Mouse (Mus musculus) spleen, adult 2 months (tissue): ENCODE measurements around the gene Tmem219. TPM values are rescaled to one million over a fixed set of nuclear protein-coding genes. Genes with fewer than 3 reads are reported as not detected.
A peak's percentile ranks its signal among the peaks of the same experiment; 100 is the strongest.

Source experiments
- DNase-seq, 2 experiments: peaks; one replicate each; pipeline versions ENCODE4 v3.0.0 to v3.0.0-alpha.2; 2012 to 2021; ENCODE audit warnings: low spot score in 2 of 2, low read depth in 1 of 2
- H3K27ac ChIP-seq: fragments of 200-500 bp; 2 replicates; pipeline ENCODE4 v1.5.1; 2012; ENCODE audit warnings: low read length, inconsistent platforms; ENCODE audit not compliant: insufficient read depth
- H3K27me3 ChIP-seq: fragments of 200-500 bp; 2 replicates; pipeline ENCODE4 v1.6.1; 2012; ENCODE audit warnings: mild to moderate bottlenecking, moderate library complexity, low read length, inconsistent platforms; ENCODE audit not compliant: control insufficient read depth, insufficient read depth
- H3K36me3 ChIP-seq: fragments of 200-500 bp; 2 replicates; pipeline ENCODE4 v1.6.1; 2012; ENCODE audit warnings: mild to moderate bottlenecking, low read length, inconsistent platforms; ENCODE audit not compliant: control insufficient read depth, insufficient read depth
- H3K4me1 ChIP-seq: fragments of 200-500 bp; 2 replicates; pipeline ENCODE4 v1.6.1; 2011; ENCODE audit warnings: inconsistent platforms; ENCODE audit not compliant: control insufficient read depth, insufficient read depth, insufficient read length
- H3K4me3 ChIP-seq: fragments of 200-500 bp; 2 replicates; pipeline ENCODE4 v1.5.1; 2011; ENCODE audit warnings: mild to moderate bottlenecking, inconsistent platforms; ENCODE audit not compliant: insufficient read depth, insufficient read length; ENCODE audit errors: extremely low read depth
- CTCF ChIP-seq: fragments of 200-500 bp; IDR thresholded peaks from 2 replicates; pipeline ENCODE4 v1.5.1; 2011; ENCODE audit warnings: mild to moderate bottlenecking, inconsistent platforms; ENCODE audit not compliant: insufficient read depth, insufficient read length, insufficient replicate concordance; ENCODE audit errors: extremely low read depth
- POLR2A ChIP-seq: fragments of 200-500 bp; IDR thresholded peaks from 2 replicates; pipeline ENCODE4 v1.6.1; 2011; ENCODE audit warnings: low read depth, low read length, inconsistent platforms
- WGBS: fragments of 180-500 bp; shearing (Covaris S2); methylation state at CpG from one replicate; pipeline ENCODE4 v1.1.7; 2018; 5-methylcytosine and 5-hydroxymethylcytosine counted together
- polyA plus RNA-seq: library from polyadenylated mRNA; depleted of rRNA; stranded (reverse); fragments of >200 nt; gene quantifications from 2 replicates; pipeline ENCODE4 v1.2.3, GENCODE M21; 2012

Tmem219 gene
- polyA plus RNA-seq, 1 experiment = 81.7 TPM

GRCm38 (mm10) chr7:126883731-126884181 is 39.0 kb downstream of the Tmem219 start:
- Histone ChIP-seq H3K27ac (peak overlapping the region; percentile 96), H3K27me3 (no peaks in the 10 kb centered on the region), H3K4me1 (peaks cover 17% of the 10 kb centered on the region; the same call in 1 of the 2 replicates), H3K4me3 (peak overlapping the region; percentile 77), H3K36me3 (peaks cover 16% of the 10 kb centered on the region)
- 2% methylated on average over 15 of the region's 15 CpGs for WGBS
- no peak for DNase-seq
- TF ChIP-seq POLR2A (no peak), CTCF (no peak)

DNA sequence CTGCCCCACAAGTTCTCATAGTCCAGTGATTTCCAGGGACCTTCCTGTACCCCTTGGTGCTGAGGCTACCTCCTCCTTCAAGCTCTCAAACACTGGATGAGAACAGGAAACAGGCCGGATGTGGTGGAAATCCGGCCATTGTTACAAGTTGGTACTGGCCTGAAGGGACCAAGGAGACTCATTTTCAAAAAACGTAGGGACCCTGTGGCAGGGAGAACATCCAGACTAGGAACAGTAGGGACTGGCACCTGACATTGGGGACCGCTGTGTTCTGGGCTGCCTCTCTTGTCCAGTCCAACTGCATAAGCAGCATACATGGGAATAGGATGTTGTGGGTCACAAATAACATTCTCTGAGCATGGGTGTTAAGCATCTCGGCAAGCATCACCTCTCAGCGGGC is 41.7 kb downstream of the Tmem219 start:
- 31% methylated on average over 6 of the region's 6 CpGs for WGBS
- no peak for TF ChIP-seq CTCF
- TF ChIP-seq POLR2A = no peak
- Histone ChIP-seq H3K36me3 (peaks cover 31% of the 10 kb centered on the region), H3K4me3 (no peak overlapping the region), H3K27me3 (no peaks in the 10 kb centered on the region), H3K4me1 (peaks cover 17% of the 10 kb centered on the region; the same call in 1 of the 2 replicates), H3K27ac (no peak overlapping the region)
- DNase-seq = no peak

GRCm38 (mm10) chr7:126877239-126877638 is 45.5 kb downstream of the Tmem219 start:
- no peak overlapping the region for H3K4me3 ChIP-seq
- H3K27ac ChIP-seq = no peak overlapping the region
- TF ChIP-seq CTCF (no peak), POLR2A (no peak)
- H3K36me3 ChIP-seq = peaks cover 57% of the 10 kb centered on the region
- DNase-seq = no peak
- H3K27me3 ChIP-seq = no peaks in the 10 kb centered on the region
- 96% methylated on average over 1 of the region's 1 CpGs for WGBS
- H3K4me1 ChIP-seq = peaks cover 7% of the 10 kb centered on the region; the same call in 1 of the 2 replicates

GRCm38 (mm10) chr7:126870520-126870891 is 52.2 kb downstream of the Tmem219 start:
- peaks cover 70% of the 10 kb centered on the region for H3K36me3 ChIP-seq
- H3K4me1 ChIP-seq = no peaks in the 10 kb centered on the region
- DNase-seq = no peak
- no peak overlapping the region for H3K27ac ChIP-seq
- no peak overlapping the region for H3K4me3 ChIP-seq
- 87% methylated on average over 2 of the region's 2 CpGs for whole genome bisulfite sequencing
- TF ChIP-seq CTCF (no peak), POLR2A (no peak)
- no peaks in the 10 kb centered on the region for H3K27me3 ChIP-seq

DNA sequence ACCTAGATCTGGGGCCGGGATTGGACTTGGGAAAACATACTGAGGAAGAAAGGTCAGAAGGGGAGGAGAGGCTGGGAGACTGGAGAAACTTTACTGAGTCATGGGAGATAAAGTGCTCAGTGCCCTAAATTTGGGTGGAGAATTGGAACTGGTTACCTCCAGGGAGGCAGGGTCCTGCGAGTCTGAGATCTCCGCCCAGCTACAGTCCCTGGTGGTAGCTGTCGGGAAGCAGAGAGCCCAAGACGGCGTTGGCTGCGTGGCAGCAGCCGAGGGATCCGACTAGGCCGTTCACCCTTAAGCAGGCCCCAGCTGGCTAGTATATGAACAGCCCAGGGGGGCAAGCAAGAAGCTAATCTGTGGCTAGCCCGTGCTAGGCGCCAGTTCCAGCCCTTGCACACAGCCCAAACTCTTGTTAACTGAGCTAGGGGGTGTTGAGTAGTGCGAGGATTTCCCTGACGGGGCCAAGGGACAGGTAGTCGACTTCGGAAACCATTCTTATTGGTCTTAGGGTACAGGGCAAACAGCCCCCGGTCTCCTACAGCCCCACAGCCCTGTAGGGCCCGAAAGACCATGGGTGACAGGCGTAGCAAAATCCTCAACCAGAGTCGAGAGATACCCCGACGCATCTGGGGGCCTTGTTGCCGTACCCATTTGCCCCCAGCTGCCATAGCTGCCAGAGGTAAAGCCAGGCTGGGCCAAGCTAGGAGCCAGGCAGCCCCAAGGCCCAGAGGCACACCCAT is 52.8 kb downstream of the Tmem219 start:
- H3K27ac ChIP-seq = no peak overlapping the region
- H3K4me3 ChIP-seq = no peak overlapping the region
- H3K4me1 ChIP-seq = no peaks in the 10 kb centered on the region
- TF ChIP-seq CTCF (no peak), POLR2A (no peak)
- peaks cover 65% of the 10 kb centered on the region for H3K36me3 ChIP-seq
- no peak for DNase-seq
- WGBS = 95% methylated on average over 23 of the region's 23 CpGs
- H3K27me3 ChIP-seq = no peaks in the 10 kb centered on the region

GRCm38 (mm10) chr7:126868003-126868402 is 54.7 kb downstream of the Tmem219 start:
- Histone ChIP-seq H3K4me1 (no peaks in the 10 kb centered on the region), H3K4me3 (no peak overlapping the region), H3K36me3 (peaks cover 52% of the 10 kb centered on the region), H3K27ac (no peak overlapping the region), H3K27me3 (no peaks in the 10 kb centered on the region)
- TF ChIP-seq POLR2A (no peak), CTCF (no peak)
- DNase-seq = no peak
- WGBS = 84% methylated on average over 12 of the region's 12 CpGs

GRCm38 (mm10) chr7:126867534-126867933 is 55.2 kb downstream of the Tmem219 start:
- 96% methylated on average over 2 of the region's 2 CpGs for WGBS
- H3K4me1 ChIP-seq = no peaks in the 10 kb centered on the region
- DNase-seq = no peak
- no peaks in the 10 kb centered on the region for H3K27me3 ChIP-seq
- no peak for TF ChIP-seq CTCF
- TF ChIP-seq POLR2A = no peak
- peaks cover 48% of the 10 kb centered on the region for H3K36me3 ChIP-seq
- H3K4me3 ChIP-seq = no peak overlapping the region
- no peak overlapping the region for H3K27ac ChIP-seq
